Mouse (Mus musculus) brain, embryonic 14.5 days (tissue): Measurements from ENCODE around the gene Ccdc121.

ENCODE experiments used
- CTCF ChIP-seq: fragments of 200-500 bp; IDR thresholded peaks from 2 replicates; pipeline ENCODE4 v1.5.1; 2012; ENCODE audit warnings: inconsistent platforms, mild to moderate bottlenecking, moderate library complexity, borderline replicate concordance; ENCODE audit not compliant: insufficient read depth, insufficient read length; ENCODE audit errors: extremely low read depth
- POLR2A ChIP-seq: fragments of 200-500 bp; IDR thresholded peaks from 2 replicates; pipeline ENCODE4 v1.6.1; 2012; ENCODE audit warnings: mild to moderate bottlenecking, inconsistent platforms, borderline replicate concordance; ENCODE audit not compliant: poor library complexity, insufficient read depth, insufficient read length, severe bottlenecking; ENCODE audit errors: extremely low read depth

DNA sequence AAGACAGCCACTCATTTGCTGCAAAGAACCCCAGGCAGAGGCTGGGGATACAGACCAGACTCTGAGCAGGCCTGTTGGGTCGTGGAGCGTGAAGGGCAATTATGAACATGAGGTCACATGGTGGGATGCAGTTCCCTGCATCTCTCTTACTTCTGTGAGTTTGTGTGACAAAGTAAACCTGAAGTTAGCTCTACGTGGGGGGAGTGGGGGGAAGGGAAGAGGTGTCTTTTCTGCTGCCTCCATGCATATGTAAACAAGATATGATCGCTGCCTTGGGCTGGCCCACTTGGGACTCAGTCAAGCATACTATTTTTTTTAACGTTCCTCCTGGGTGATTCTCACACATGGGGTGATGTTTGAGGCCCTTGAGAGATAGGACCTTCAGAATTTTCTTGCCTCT lies 14.7 kb upstream of the Ccdc121 start:
- no peak for TF ChIP-seq CTCF
- no peak for TF ChIP-seq POLR2A
